Mouse (Mus musculus) neural tube, embryonic 11.5 days (tissue): ENCODE measurements around the gene Ddhd1. TPM values are rescaled to one million over a fixed set of nuclear protein-coding genes. Genes with fewer than 3 reads are reported as not detected.

Source experiments
- microRNA-seq: library from miRNA; unstranded; fragments of <30 nt; microRNA quantifications from one replicate; pipeline ENCODE4, GENCODE M21; 2016
- polyA plus RNA-seq: library from polyadenylated mRNA; unstranded; fragments of >200 nt; fragmentation: Nextera tagmentation; extraction: Ambion mirVana; gene quantifications from 2 replicates; pipeline ENCODE4 v1.2.1, GENCODE M21; 2014

Gene Ddhd1
- polyA plus RNA-seq, 1 experiment from 2014 or later: 17.0 TPM

Small RNA genes lying within 50 kb of the gene (microRNA-seq; reads per million reads assigned to microRNA genes)
- gene Mir5131: not detected

Other genes starting within 250 kb of the Ddhd1 start
- gene Fermt2, start 128.0 kb downstream of the Ddhd1 start, polyA plus RNA-seq: 71.8 and 75.5 TPM in 2 replicates